ENCODE assay signal across 7 mouse cellular contexts in genomic region chr3:33799617-33800512, GRCm38 (mm10). TPM values are rescaled to one million over a fixed set of nuclear protein-coding genes. Genes with fewer than 3 reads are reported as not detected.
DNase-seq lines count a peak whose midpoint lies in the region; ATAC-seq and TF ChIP-seq lines count a peak whose summit lies in the region.

Gene Ttc14 (plus strand): TSS chr3:33799832.

- H3K4me2 ChIP-seq in intestine, postnatal 0 days (replicated peaks; ENCODE audit: low read depth): peak within 1 kb of the TSS; percentile 71
- peak within 1 kb of the TSS; percentile 70 for H3K4me2 ChIP-seq in midbrain, embryonic 12.5 days (replicated peaks)

- peak; percentile 100 for ATAC-seq in intestine, postnatal 0 days
- ATAC-seq in midbrain, embryonic 12.5 days (ENCODE audit: low FRiP score, low read depth): peak; percentile 99

- peak within 1 kb of the TSS; percentile 97 for H3K4me3 ChIP-seq in embryonic facial prominence, embryonic 10.5 days
- peak within 1 kb of the TSS; percentile 98 for H3K4me3 ChIP-seq in intestine, postnatal 0 days (ENCODE audit: low read depth, low read length)
- peak within 1 kb of the TSS; percentile 76 for H3K4me3 ChIP-seq in midbrain, embryonic 12.5 days
- H3K4me3 ChIP-seq in small intestine, adult 2 months (ENCODE audit: low read depth, low read length): peak within 1 kb of the TSS; percentile 83

- WGBS in embryonic facial prominence, embryonic 10.5 days: under 1% methylated on average over 90 of the region's 90 CpGs
- WGBS in intestine, postnatal 0 days: under 1% methylated on average over 88 of the region's 90 CpGs
- WGBS in midbrain, embryonic 12.5 days: under 1% methylated on average over 89 of the region's 90 CpGs
- under 1% methylated on average over 90 of the region's 90 CpGs for WGBS in small intestine, adult 2 months

- H3K36me3 ChIP-seq in embryonic facial prominence, embryonic 10.5 days (replicated peaks): peaks cover 18% of the 10 kb centered on the region
- H3K36me3 ChIP-seq in intestine, postnatal 0 days (ENCODE audit: control insufficient read depth, insufficient read depth): peaks cover 6% of the 10 kb centered on the region; the same call in 1 of the 2 replicates
- H3K36me3 ChIP-seq in midbrain, embryonic 12.5 days: peaks cover 6% of the 10 kb centered on the region
- peaks cover 9% of the 10 kb centered on the region for H3K36me3 ChIP-seq in small intestine, adult 2 months (ENCODE audit: control insufficient read depth, insufficient read depth, low read length)

- peaks cover 11% of the 10 kb centered on the region for H3K4me1 ChIP-seq in embryonic facial prominence, embryonic 10.5 days
- no peaks in the 10 kb centered on the region for H3K4me1 ChIP-seq in intestine, postnatal 0 days (replicated peaks; ENCODE audit: control insufficient read depth, insufficient read depth, low read length)
- peaks cover 8% of the 10 kb centered on the region for H3K4me1 ChIP-seq in midbrain, embryonic 12.5 days
- 0 out of 2 replicates have a peak, but pooled peaks cover 1% of the 10 kb centered on the region for H3K4me1 ChIP-seq in small intestine, adult 2 months (ENCODE audit: control insufficient read depth, insufficient read depth, insufficient read length, low read length)

- peak within 1 kb of the TSS; percentile 99 for H3K9ac ChIP-seq in intestine, postnatal 0 days (ENCODE audit: low read depth, low read length)
- H3K9ac ChIP-seq in midbrain, embryonic 12.5 days (replicated peaks): peak within 1 kb of the TSS; percentile 88

- H3K27ac ChIP-seq in embryonic facial prominence, embryonic 10.5 days (replicated peaks): peak within 1 kb of the TSS; percentile 93
- H3K27ac ChIP-seq in intestine, postnatal 0 days (ENCODE audit: low read depth, low read length): peak within 1 kb of the TSS; percentile 99
- H3K27ac ChIP-seq in midbrain, embryonic 12.5 days (replicated peaks): peak within 1 kb of the TSS; percentile 99
- H3K27ac ChIP-seq in small intestine, adult 2 months (ENCODE audit: insufficient read depth, low read depth, low read length): peak within 1 kb of the TSS; percentile 99

- intact Hi-C loops in left cerebral cortex, postnatal 4 days (cut with DNase I): loop anchor here (10.0 kb wide), 2 partner anchors 755 to 1065 kb away; partner anchors contain the start of genes Mrpl47 and Ndufb5

- TF ChIP-seq POLR2A in small intestine, adult 2 months (IDR thresholded peaks at IDR 0.05; ENCODE audit: low read depth, low read length): peak; percentile 60

- peak; percentile 66 for TF ChIP-seq CTCF in intestine, postnatal 0 days (IDR thresholded peaks at IDR 0.05; ENCODE audit: low read depth)
- no peak; the same call in 1 of the 2 replicates for TF ChIP-seq CTCF in small intestine, adult 2 months (IDR thresholded peaks at IDR 0.05; ENCODE audit: extremely low read depth, insufficient read length, insufficient replicate concordance, low read depth, low read length)

- peak; percentile 100 for DNase-seq in adrenal gland, postnatal 10 days
- DNase-seq in embryonic facial prominence, embryonic 10.5 days (ENCODE audit: low spot score): peak; percentile 97
- DNase-seq in gonadal fat pad, adult 2 months (ENCODE audit: low read depth): peak; percentile 58
- peak; percentile 98 for DNase-seq in left cerebral cortex, postnatal 4 days

- no peaks in the 10 kb centered on the region for H3K27me3 ChIP-seq in embryonic facial prominence, embryonic 10.5 days (replicated peaks; ENCODE audit: low read depth, poor library complexity, severe bottlenecking)
- no peaks in the 10 kb centered on the region for H3K27me3 ChIP-seq in intestine, postnatal 0 days (replicated peaks; ENCODE audit: control insufficient read depth, insufficient read depth, low read length)
- H3K27me3 ChIP-seq in midbrain, embryonic 12.5 days: no peaks in the 10 kb centered on the region
- H3K27me3 ChIP-seq in small intestine, adult 2 months (ENCODE audit: control insufficient read depth, insufficient read depth, low read length): no peaks in the 10 kb centered on the region

- H3K9me3 ChIP-seq in embryonic facial prominence, embryonic 10.5 days: no peaks in the 10 kb centered on the region
- H3K9me3 ChIP-seq in intestine, postnatal 0 days (ENCODE audit: control insufficient read depth): no peaks in the 10 kb centered on the region
- no peaks in the 10 kb centered on the region for H3K9me3 ChIP-seq in midbrain, embryonic 12.5 days

RNA-seq across cellular contexts. Expression of gene Ttc14, which starts in this region (rescaled TPM):
- total RNA-seq in adrenal gland, postnatal 10 days (2021): 10 to 100 TPM; 33.5 to 60.7 TPM
- 50.7 and 55.0 TPM in 2 replicates for polyA plus RNA-seq in embryonic facial prominence, embryonic 10.5 days (2016; fragmentation: Nextera tagmentation; extraction: Ambion mirVana)
- polyA plus RNA-seq in gonadal fat pad, adult 2 months (2012; rRNA removed): 11.8 and 20.7 TPM in 2 replicates
- 26.5 and 34.0 TPM in 2 replicates for polyA plus RNA-seq in intestine, postnatal 0 days (2015; fragmentation: Nextera tagmentation; extraction: Ambion mirVana)
- total RNA-seq in left cerebral cortex, postnatal 4 days (2021): 10 to 100 TPM; 68.1 to 68.9 TPM
- 74.0 and 83.2 TPM in 2 replicates for polyA plus RNA-seq in midbrain, embryonic 12.5 days (2016; fragmentation: Nextera tagmentation; extraction: Ambion mirVana)
- polyA plus RNA-seq in small intestine, adult 2 months (2012; rRNA removed): 13.3 and 20.1 TPM in 2 replicates

Comparison
In these comparisons a context has a peak if more than half of its experiments do, and no peak if none do; other contexts are left out.
1. Peak in every context shown above with its lines: DNase-seq, ATAC-seq, H3K4me3 ChIP-seq and H3K27ac ChIP-seq.